Mouse (Mus musculus): ENCODE data around the gene Pheta1. TPM values are rescaled to one million over a fixed set of nuclear protein-coding genes. Genes with fewer than 3 reads are reported as not detected.
A peak's percentile ranks its signal among the peaks of the same experiment; 100 is the strongest.

Gene Pheta1
- polyA plus RNA-seq, 1 experiment from 2014 or later, result 4.8 TPM

DNA sequence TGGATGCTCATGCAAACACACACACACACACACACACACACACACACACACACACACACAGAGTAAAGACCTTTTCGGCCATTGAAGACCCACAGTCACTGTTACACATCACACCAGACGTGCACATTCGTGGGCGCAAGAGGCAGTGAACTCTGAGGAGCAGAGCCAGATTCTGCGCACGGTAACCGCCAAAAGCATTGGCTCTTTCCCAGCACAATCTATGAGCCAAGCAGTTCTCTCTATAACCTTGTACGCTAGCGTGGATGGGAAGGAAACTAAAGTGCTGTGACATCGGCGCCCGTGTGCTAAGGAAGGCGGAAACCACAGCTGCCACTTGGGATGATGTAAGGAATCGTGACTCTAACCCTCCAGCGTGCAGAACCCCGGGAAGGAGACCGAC, 29.9 kb downstream of the Pheta1 start:
- ATAC-seq (no peak), DNase-seq (no peak)
- WGBS (ENCODE audit: insufficient replicate concordance), result 81% methylated on average over 17 of the region's 17 CpGs
- Histone ChIP-seq H3K4me1 (ENCODE audit: insufficient read depth) (no peaks in the 10 kb centered on the region), H3K27me3 (ENCODE audit: insufficient read depth, low read length) (no peaks in the 10 kb centered on the region), H3K9ac (replicated peaks) (no peak overlapping the region), H3K27ac (ENCODE audit: low read depth) (no peak overlapping the region), H3K4me2 (ENCODE audit: low read depth, low read length) (no peak overlapping the region), H3K4me3 (ENCODE audit: low read depth, low read length) (no peak overlapping the region), H3K9me3 (ENCODE audit: low read length) (no peaks in the 10 kb centered on the region), H3K36me3 (replicated peaks; ENCODE audit: insufficient read depth, low read length) (0 out of 2 replicates have a peak, but pooled peaks cover 6% of the 10 kb centered on the region)
- TF ChIP-seq EP300 (IDR thresholded peaks at IDR 0.05; ENCODE audit: low read depth), result no peak
- TF ChIP-seq CTCF (IDR thresholded peaks at IDR 0.05; ENCODE audit: low read depth), result no peak

DNA sequence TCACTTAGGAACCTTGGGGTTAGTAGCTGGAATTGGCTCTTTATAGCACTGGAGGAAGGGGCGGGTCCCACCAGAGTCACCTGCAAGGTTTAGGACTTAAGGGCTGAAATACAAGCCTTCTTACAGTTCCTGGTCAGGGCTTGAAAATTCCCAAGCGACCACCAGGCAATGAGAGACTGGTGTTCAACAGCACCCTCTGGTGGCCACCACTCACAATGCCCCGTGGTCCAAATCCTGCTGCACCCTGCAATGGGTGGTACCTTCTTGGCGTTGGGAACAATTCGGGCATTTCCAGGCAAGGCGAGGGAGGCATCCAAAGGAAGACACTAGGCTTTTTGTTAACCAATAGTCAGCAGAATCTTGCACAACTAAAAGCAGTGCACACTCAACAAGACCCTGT, 30.4 kb downstream of the Pheta1 start:
- Histone ChIP-seq H3K4me3 (ENCODE audit: low read depth, low read length) (no peak overlapping the region), H3K36me3 (replicated peaks; ENCODE audit: insufficient read depth, low read length) (0 out of 2 replicates have a peak, but pooled peaks cover 6% of the 10 kb centered on the region), H3K27me3 (ENCODE audit: insufficient read depth, low read length) (no peaks in the 10 kb centered on the region), H3K27ac (ENCODE audit: low read depth) (no peak overlapping the region), H3K9me3 (ENCODE audit: low read length) (no peaks in the 10 kb centered on the region), H3K4me1 (ENCODE audit: insufficient read depth) (no peaks in the 10 kb centered on the region), H3K9ac (replicated peaks) (no peak overlapping the region), H3K4me2 (ENCODE audit: low read depth, low read length) (no peak overlapping the region)
- ATAC-seq (no peak), DNase-seq (peak; percentile 58)
- WGBS (ENCODE audit: insufficient replicate concordance), result 58% methylated on average over 6 of the region's 6 CpGs
- TF ChIP-seq CTCF (IDR thresholded peaks at IDR 0.05; ENCODE audit: low read depth) (peak; percentile 74), EP300 (IDR thresholded peaks at IDR 0.05; ENCODE audit: low read depth) (no peak)

- DNase-seq, result no peak
- Histone ChIP-seq H3K4me2 (ENCODE audit: low read depth, low read length) (no peak overlapping the region), H3K9me3 (ENCODE audit: low read length) (peaks cover 3% of the 10 kb centered on the region; the same call in 1 of the 2 replicates), H3K4me1 (ENCODE audit: insufficient read depth) (no peaks in the 10 kb centered on the region), H3K4me3 (ENCODE audit: low read depth, low read length) (no peak overlapping the region), H3K9ac (replicated peaks) (no peak overlapping the region), H3K36me3 (replicated peaks; ENCODE audit: insufficient read depth, low read length) (0 out of 2 replicates have a peak, but pooled peaks cover 6% of the 10 kb centered on the region), H3K27ac (ENCODE audit: low read depth) (no peak overlapping the region), H3K27me3 (ENCODE audit: insufficient read depth, low read length) (no peaks in the 10 kb centered on the region)
- no peak for ATAC-seq
- WGBS (ENCODE audit: insufficient replicate concordance), result 72% methylated on average over 8 of the region's 8 CpGs
- no peak for TF ChIP-seq CTCF (IDR thresholded peaks at IDR 0.05; ENCODE audit: low read depth)
- no peak for TF ChIP-seq EP300 (IDR thresholded peaks at IDR 0.05; ENCODE audit: low read depth)
Measured at GRCm38 (mm10) chr5:121883356-121883755, 34.6 kb downstream of the Pheta1 start.

- no peak for ATAC-seq
- TF ChIP-seq CTCF (IDR thresholded peaks at IDR 0.05; ENCODE audit: low read depth), result no peak
- no peak for TF ChIP-seq EP300 (IDR thresholded peaks at IDR 0.05; ENCODE audit: low read depth)
Measured at GRCm38 (mm10) chr5:121889375-121889774, 40.6 kb downstream of the Pheta1 start.

DNA sequence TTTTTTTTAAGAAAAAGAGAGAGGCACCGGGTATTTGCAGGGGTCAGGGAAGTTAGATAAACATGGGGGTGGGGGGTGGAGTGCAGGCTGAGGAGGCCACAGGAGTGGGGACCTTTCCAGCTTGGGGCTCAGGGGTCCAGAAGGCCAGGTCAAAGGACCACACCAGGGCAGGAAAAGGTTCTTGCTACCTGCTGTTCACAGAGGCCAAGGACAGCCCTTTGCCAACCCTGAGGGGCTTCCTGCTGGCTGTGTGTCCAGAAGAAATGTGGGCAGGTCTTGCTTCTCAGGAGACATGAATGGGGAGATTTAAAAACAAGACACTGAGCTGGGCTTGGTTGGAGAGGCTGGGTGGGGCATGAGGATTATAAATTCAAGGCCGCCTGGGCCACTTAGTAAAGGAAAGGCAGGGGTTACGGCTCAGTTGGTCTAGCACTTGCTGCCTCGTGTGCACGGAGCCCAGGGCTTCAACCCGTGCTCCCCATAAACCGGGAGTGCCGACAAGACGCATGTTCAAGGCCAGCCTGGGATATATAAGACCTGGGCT, 41.1 kb downstream of the Pheta1 start:
- 50% methylated on average over 9 of the region's 9 CpGs for WGBS (ENCODE audit: insufficient replicate concordance)
- no peak overlapping the region for H3K27ac ChIP-seq (ENCODE audit: low read depth)
- H3K27me3 ChIP-seq (ENCODE audit: insufficient read depth, low read length), result no peaks in the 10 kb centered on the region

More at GRCm38 (mm10) chr5:121889375-121889774, 40.6 kb downstream of the Pheta1 start:
- no peak overlapping the region for H3K9ac ChIP-seq (replicated peaks)
- no peaks in the 10 kb centered on the region for H3K36me3 ChIP-seq (replicated peaks; ENCODE audit: insufficient read depth, low read length)
- H3K27me3 ChIP-seq (ENCODE audit: insufficient read depth, low read length), result no peaks in the 10 kb centered on the region
- no peak overlapping the region for H3K4me2 ChIP-seq (ENCODE audit: low read depth, low read length)
- peaks cover 4% of the 10 kb centered on the region; the same call in 1 of the 2 replicates for H3K9me3 ChIP-seq (ENCODE audit: low read length)
- H3K4me3 ChIP-seq (ENCODE audit: low read depth, low read length), result no peak overlapping the region
- WGBS (ENCODE audit: insufficient replicate concordance), result 72% methylated on average over 13 of the region's 13 CpGs
- no peak overlapping the region for H3K27ac ChIP-seq (ENCODE audit: low read depth)
- no peak for DNase-seq
- no peaks in the 10 kb centered on the region for H3K4me1 ChIP-seq (ENCODE audit: insufficient read depth)

GRCm38 (mm10) chr5:121890925-121891324, 42.1 kb downstream of the Pheta1 start:
- Histone ChIP-seq H3K36me3 (replicated peaks; ENCODE audit: insufficient read depth, low read length) (no peaks in the 10 kb centered on the region), H3K27me3 (ENCODE audit: insufficient read depth, low read length) (no peaks in the 10 kb centered on the region), H3K4me1 (ENCODE audit: insufficient read depth) (no peaks in the 10 kb centered on the region), H3K27ac (ENCODE audit: low read depth) (no peak overlapping the region), H3K4me2 (ENCODE audit: low read depth, low read length) (no peak overlapping the region), H3K9me3 (ENCODE audit: low read length) (peaks cover 4% of the 10 kb centered on the region; the same call in 1 of the 2 replicates), H3K9ac (replicated peaks) (no peak overlapping the region), H3K4me3 (ENCODE audit: low read depth, low read length) (no peak overlapping the region)
- no peak for DNase-seq
- TF ChIP-seq CTCF (IDR thresholded peaks at IDR 0.05; ENCODE audit: low read depth) (no peak), EP300 (IDR thresholded peaks at IDR 0.05; ENCODE audit: low read depth) (no peak)
- 80% methylated on average over 7 of the region's 7 CpGs for WGBS (ENCODE audit: insufficient replicate concordance)
- no peak for ATAC-seq

More for the DNA sequence above, 41.1 kb downstream of the Pheta1 start:
- Histone ChIP-seq H3K4me2 (ENCODE audit: low read depth, low read length) (no peak overlapping the region), H3K9me3 (ENCODE audit: low read length) (peaks cover 4% of the 10 kb centered on the region; the same call in 1 of the 2 replicates), H3K4me1 (ENCODE audit: insufficient read depth) (no peaks in the 10 kb centered on the region), H3K4me3 (ENCODE audit: low read depth, low read length) (no peak overlapping the region), H3K36me3 (replicated peaks; ENCODE audit: insufficient read depth, low read length) (no peaks in the 10 kb centered on the region), H3K9ac (replicated peaks) (no peak overlapping the region)
- TF ChIP-seq EP300 (IDR thresholded peaks at IDR 0.05; ENCODE audit: low read depth) (no peak), CTCF (IDR thresholded peaks at IDR 0.05; ENCODE audit: low read depth) (no peak)
- ATAC-seq, result no peak
- DNase-seq, result no peak
